Mouse (Mus musculus) telencephalon, adult 2 months (tissue): ENCODE measurements around the gene Tbc1d8b.

ENCODE experiments used
- DNase-seq: peaks from one replicate; pipeline ENCODE4 v3.0.0-alpha.2; 2011; ENCODE audit warnings: low read depth, low spot score

Gene Tbc1d8b

GRCm38 (mm10) chrX:139779401-139779800 is 94.6 kb downstream of the Tbc1d8b start:
- DNase-seq: no peak

- no peak for DNase-seq
These were observed 96.2 kb downstream of the Tbc1d8b start for GRCm38 (mm10) chrX:139780988-139781387.

- DNase-seq: no peak
These were observed 96.8 kb downstream of the Tbc1d8b start for GRCm38 (mm10) chrX:139781563-139781962.

GRCm38 (mm10) chrX:139782278-139783044 is 97.7 kb downstream of the Tbc1d8b start, which contains the start of gene Ripply1:
Ripply1 (minus strand) TSS chrX:139782353.
- no peak for DNase-seq

- DNase-seq: no peak
These were observed 98.2 kb downstream of the Tbc1d8b start for GRCm38 (mm10) chrX:139783045-139783422.

- no peak for DNase-seq
These were observed 101.0 kb downstream of the Tbc1d8b start for GRCm38 (mm10) chrX:139785764-139786163.

GRCm38 (mm10) chrX:139794072-139794845 is 109.5 kb downstream of the Tbc1d8b start:
- no peak for DNase-seq

- DNase-seq: no peak
These were observed 111.2 kb downstream of the Tbc1d8b start for GRCm38 (mm10) chrX:139796037-139796436.

GRCm38 (mm10) chrX:139797875-139798274 is 113.1 kb downstream of the Tbc1d8b start:
- no peak for DNase-seq

- no peak for DNase-seq
These were observed 115.2 kb downstream of the Tbc1d8b start for GRCm38 (mm10) chrX:139799953-139800352.

- no peak for DNase-seq
These were observed 115.6 kb downstream of the Tbc1d8b start, which contains the start of gene Cldn2 for GRCm38 (mm10) chrX:139800406-139800878. Cldn2 (plus strand) TSS chrX:139800828.
